Mouse (Mus musculus) stomach, embryonic 14.5 days (tissue): ENCODE results near the gene Hmga2. TPM values are rescaled to one million over a fixed set of nuclear protein-coding genes. Genes with fewer than 3 reads are reported as not detected.

ENCODE experiments used
- ATAC-seq: fragments of 200-750 bp; cut with Nextera tagmentation; 2 replicates; pipeline ENCODE4 v1.8.0; 2017; ENCODE audit warnings: low read depth, moderate TSS enrichment; ENCODE audit not compliant: insufficient number of reproducible peaks, insufficient read depth, low FRiP score
- H3K27ac ChIP-seq: fragments of 300-500 bp; sonication (generic); 2 replicates; pipeline ENCODE4 v1.5.1; 2014; ENCODE audit warnings: mild to moderate bottlenecking, low read length, moderate library complexity, mixed read lengths
- H3K27me3 ChIP-seq: fragments of 300-500 bp; sonication (generic); 2 replicates; pipeline ENCODE4 v1.6.1; 2014; ENCODE audit warnings: low read length, control low read depth, mixed read lengths; ENCODE audit not compliant: control insufficient read depth, insufficient read depth
- H3K36me3 ChIP-seq: fragments of 300-500 bp; sonication (generic); 2 replicates; pipeline ENCODE4 v1.6.1; 2014; ENCODE audit warnings: mild to moderate bottlenecking, control low read depth, low read length, moderate library complexity, mixed read lengths; ENCODE audit not compliant: control insufficient read depth, insufficient read depth
- H3K4me1 ChIP-seq: fragments of 300-500 bp; sonication (generic); 2 replicates; pipeline ENCODE4 v1.6.1; 2014; ENCODE audit warnings: low read length, control low read depth, mixed read lengths; ENCODE audit not compliant: control insufficient read depth, insufficient read depth
- H3K4me2 ChIP-seq: fragments of 300-500 bp; sonication (generic); replicated peaks from 2 replicates; pipeline ENCODE4 v1.6.1; 2014; ENCODE audit warnings: low read depth, low read length, control low read depth
- H3K4me3 ChIP-seq: fragments of 300-500 bp; sonication (generic); 2 replicates; pipeline ENCODE4 v1.5.1; 2014; ENCODE audit warnings: low read depth, low read length, control low read depth
- H3K9ac ChIP-seq: fragments of 300-500 bp; sonication (generic); replicated peaks from 2 replicates; pipeline ENCODE4 v1.6.1; 2014; ENCODE audit warnings: low read depth, mild to moderate bottlenecking, control low read depth, low read length, moderate library complexity, mixed read lengths
- H3K9me3 ChIP-seq: fragments of 300-500 bp; sonication (generic); 2 replicates; pipeline ENCODE4 v1.6.1; 2016; ENCODE audit warnings: low read depth, low read length, control low read depth; ENCODE audit not compliant: control insufficient read depth
- WGBS: fragments of 180-500 bp; shearing (Covaris S2); extraction: QIAGEN DNeasy Blood & Tissue Kit; methylation state at CpG from one replicate; pipeline ENCODE4 v1.1.7; 2014; 5-methylcytosine and 5-hydroxymethylcytosine counted together
- polyA plus RNA-seq: library from polyadenylated mRNA; unstranded; fragments of >200 nt; fragmentation: Nextera tagmentation; extraction: Ambion mirVana; gene quantifications from 2 replicates; pipeline ENCODE4 v1.2.1, GENCODE M21; 2014

Hmga2 gene
- polyA plus RNA-seq, 1 experiment from 2014 or later = 57.8 TPM

GRCm38 (mm10) chr10:120407230-120407629 is 69.0 kb downstream of the Hmga2 start:
- Histone ChIP-seq H3K36me3 (peaks cover 16% of the 10 kb centered on the region; the same call in 1 of the 2 replicates), H3K9ac (no peak overlapping the region), H3K4me3 (no peak overlapping the region), H3K27me3 (no peaks in the 10 kb centered on the region), H3K27ac (no peak overlapping the region), H3K4me1 (peaks cover 36% of the 10 kb centered on the region), H3K4me2 (no peak overlapping the region), H3K9me3 (no peaks in the 10 kb centered on the region)
- no peak for ATAC-seq
- WGBS = 49% methylated on average over 9 of the region's 9 CpGs

GRCm38 (mm10) chr10:120406038-120406437 is 70.2 kb downstream of the Hmga2 start:
- H3K4me3 ChIP-seq = no peak overlapping the region
- H3K27ac ChIP-seq = no peak overlapping the region
- no peaks in the 10 kb centered on the region for H3K27me3 ChIP-seq
- no peak overlapping the region for H3K9ac ChIP-seq
- WGBS = 75% methylated on average over 9 of the region's 9 CpGs
- ATAC-seq = no peak
- H3K9me3 ChIP-seq = no peaks in the 10 kb centered on the region
- no peak overlapping the region for H3K4me2 ChIP-seq
- peaks cover 13% of the 10 kb centered on the region; the same call in 1 of the 2 replicates for H3K36me3 ChIP-seq
- H3K4me1 ChIP-seq = peaks cover 35% of the 10 kb centered on the region

- Histone ChIP-seq H3K27ac (no peak overlapping the region; the same call in 1 of the 2 replicates), H3K4me3 (no peak overlapping the region), H3K36me3 (peaks cover 13% of the 10 kb centered on the region; the same call in 1 of the 2 replicates), H3K9me3 (no peaks in the 10 kb centered on the region), H3K4me2 (no peak overlapping the region), H3K9ac (no peak overlapping the region), H3K27me3 (no peaks in the 10 kb centered on the region), H3K4me1 (peaks cover 37% of the 10 kb centered on the region)
- no peak for ATAC-seq
- 85% methylated on average over 4 of the region's 4 CpGs for WGBS
These were observed 70.9 kb downstream of the Hmga2 start for GRCm38 (mm10) chr10:120405322-120405721.

GRCm38 (mm10) chr10:120402966-120403365 is 73.3 kb downstream of the Hmga2 start:
- Histone ChIP-seq H3K9me3 (no peaks in the 10 kb centered on the region), H3K9ac (no peak overlapping the region), H3K27me3 (no peaks in the 10 kb centered on the region), H3K4me2 (no peak overlapping the region), H3K36me3 (peaks cover 13% of the 10 kb centered on the region; the same call in 1 of the 2 replicates), H3K4me1 (peaks cover 44% of the 10 kb centered on the region), H3K4me3 (no peak overlapping the region), H3K27ac (no peak overlapping the region)
- whole genome bisulfite sequencing = 67% methylated on average over 5 of the region's 5 CpGs
- no peak for ATAC-seq

GRCm38 (mm10) chr10:120401787-120402186 is 74.5 kb downstream of the Hmga2 start:
- Histone ChIP-seq H3K27ac (0 out of 2 replicates have a peak overlapping the region, but pooled peaks have one; percentile 30), H3K4me3 (no peak overlapping the region), H3K4me1 (peaks cover 46% of the 10 kb centered on the region)

GRCm38 (mm10) chr10:120399846-120400510 is 76.3 kb downstream of the Hmga2 start:
- Histone ChIP-seq H3K9me3 (no peaks in the 10 kb centered on the region), H3K27ac (peak overlapping the region; percentile 80), H3K4me2 (no peak overlapping the region), H3K27me3 (no peaks in the 10 kb centered on the region), H3K4me3 (no peak overlapping the region), H3K4me1 (peaks cover 46% of the 10 kb centered on the region), H3K36me3 (peaks cover 13% of the 10 kb centered on the region; the same call in 1 of the 2 replicates), H3K9ac (no peak overlapping the region)
- WGBS = 32% methylated on average over 9 of the region's 9 CpGs
- ATAC-seq = no peak; the same call in 1 of the 2 replicates

More at GRCm38 (mm10) chr10:120401787-120402186, 74.5 kb downstream of the Hmga2 start:
- ATAC-seq = no peak
- peaks cover 13% of the 10 kb centered on the region; the same call in 1 of the 2 replicates for H3K36me3 ChIP-seq
- H3K27me3 ChIP-seq = no peaks in the 10 kb centered on the region
- no peak overlapping the region for H3K4me2 ChIP-seq
- no peaks in the 10 kb centered on the region for H3K9me3 ChIP-seq
- no peak overlapping the region for H3K9ac ChIP-seq
- 49% methylated on average over 8 of the region's 8 CpGs for WGBS

GRCm38 (mm10) chr10:120398745-120399144 is 77.5 kb downstream of the Hmga2 start:
- Histone ChIP-seq H3K4me1 (peaks cover 50% of the 10 kb centered on the region), H3K9ac (no peak overlapping the region)
- WGBS = 43% methylated on average over 6 of the region's 6 CpGs

GRCm38 (mm10) chr10:120397211-120397631 is 79.0 kb downstream of the Hmga2 start:
- Histone ChIP-seq H3K27me3 (no peaks in the 10 kb centered on the region), H3K4me2 (no peak overlapping the region), H3K4me1 (peaks cover 56% of the 10 kb centered on the region), H3K36me3 (no peaks in the 10 kb centered on the region), H3K27ac (no peak overlapping the region), H3K4me3 (no peak overlapping the region), H3K9ac (no peak overlapping the region), H3K9me3 (no peaks in the 10 kb centered on the region)
- 80% methylated on average over 17 of the region's 17 CpGs for WGBS
- ATAC-seq = no peak

More at GRCm38 (mm10) chr10:120398745-120399144, 77.5 kb downstream of the Hmga2 start:
- ATAC-seq = 0 out of 2 replicates have a peak, but pooled peaks have one; percentile 8
- H3K36me3 ChIP-seq = peaks cover 8% of the 10 kb centered on the region; the same call in 1 of the 2 replicates
- no peak overlapping the region for H3K4me2 ChIP-seq
- no peaks in the 10 kb centered on the region for H3K9me3 ChIP-seq
- peak overlapping the region; percentile 52 for H3K27ac ChIP-seq
- H3K27me3 ChIP-seq = no peaks in the 10 kb centered on the region
- H3K4me3 ChIP-seq = no peak overlapping the region
